Mouse (Mus musculus) left cerebral cortex, adult 11 months (tissue): ENCODE results near the gene Dcdc2a.

Experiments
- DNase-seq: peaks from one replicate; pipeline ENCODE4 v3.0.0; 2022; ENCODE audit warnings: low spot score

The Dcdc2a gene

DNA sequence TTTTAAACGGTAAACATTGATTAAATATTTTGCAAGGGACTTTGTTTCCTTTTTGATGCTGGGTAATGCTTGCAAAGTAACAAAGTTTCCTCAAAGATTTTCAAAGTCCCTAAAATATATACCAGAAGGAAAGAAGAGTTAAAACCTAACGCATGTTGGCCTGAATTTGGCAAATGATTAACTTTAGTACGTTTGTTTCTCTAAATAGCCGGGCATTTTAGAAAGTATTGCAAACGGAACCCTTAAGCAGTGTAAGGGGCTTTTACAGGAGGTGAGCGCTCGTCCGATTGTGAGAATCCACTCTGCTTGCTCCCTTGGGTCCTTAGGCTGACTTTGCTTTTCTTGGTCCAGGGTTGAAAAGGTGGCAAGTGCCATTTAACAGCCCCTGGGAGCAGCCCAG is 41.5 kb downstream of the Dcdc2a start:
- DNase-seq, result no peak

- DNase-seq, result no peak
Observed at GRCm38 (mm10) chr13:25098578-25098977, 42.8 kb downstream of the Dcdc2a start.

GRCm38 (mm10) chr13:25099508-25099907 is 43.7 kb downstream of the Dcdc2a start:
- DNase-seq, result no peak

DNA sequence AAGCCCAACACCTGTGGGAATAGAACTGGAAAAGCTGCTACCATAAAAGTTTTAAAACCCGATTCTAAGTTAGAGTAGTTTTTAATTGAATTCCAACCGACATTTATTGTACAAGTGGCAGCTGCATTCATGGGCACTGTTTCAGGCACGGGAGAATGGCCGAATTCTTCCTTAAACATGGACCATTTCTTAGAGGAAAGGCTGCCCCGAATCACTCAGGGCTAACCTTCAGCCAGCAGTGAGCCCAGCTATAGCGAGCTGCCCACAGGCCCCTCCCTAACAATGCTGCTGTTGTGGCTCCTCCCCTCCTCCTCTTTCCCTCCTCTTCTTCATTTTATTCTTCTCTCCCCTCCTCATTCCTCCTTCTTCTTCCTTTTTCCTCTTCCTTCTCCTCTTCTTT is 44.8 kb downstream of the Dcdc2a start:
- DNase-seq, result no peak

- DNase-seq, result no peak
Observed at GRCm38 (mm10) chr13:25105671-25106070, 49.9 kb downstream of the Dcdc2a start.

GRCm38 (mm10) chr13:25106740-25107139 is 50.9 kb downstream of the Dcdc2a start:
- DNase-seq, result no peak

- DNase-seq, result no peak
Observed at GRCm38 (mm10) chr13:25108353-25108752, 52.5 kb downstream of the Dcdc2a start.

- no peak for DNase-seq
Observed at GRCm38 (mm10) chr13:25110592-25111095, 54.8 kb downstream of the Dcdc2a start.

- DNase-seq, result peak; percentile 61
Observed at GRCm38 (mm10) chr13:25115429-25115881, 59.7 kb downstream of the Dcdc2a start.

DNA sequence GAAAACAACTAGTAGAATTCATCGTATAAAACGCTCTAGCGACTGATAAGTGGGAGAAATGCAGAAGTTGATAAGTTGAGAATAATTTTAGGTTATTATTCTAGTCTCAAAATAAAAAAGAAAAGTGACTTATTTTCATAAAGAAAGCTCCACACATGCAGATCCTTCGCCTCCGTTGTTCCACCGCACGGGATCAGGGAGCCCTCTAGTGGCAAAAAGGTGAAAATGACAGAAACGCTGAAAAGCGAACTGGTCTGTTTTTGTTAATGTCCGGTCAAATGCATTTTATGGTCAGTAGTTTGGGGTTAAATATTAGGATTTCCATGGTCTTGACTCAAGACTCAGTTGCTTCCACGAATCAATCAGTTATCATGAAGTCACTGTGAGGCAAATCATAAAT is 60.2 kb downstream of the Dcdc2a start:
- DNase-seq, result no peak

DNA sequence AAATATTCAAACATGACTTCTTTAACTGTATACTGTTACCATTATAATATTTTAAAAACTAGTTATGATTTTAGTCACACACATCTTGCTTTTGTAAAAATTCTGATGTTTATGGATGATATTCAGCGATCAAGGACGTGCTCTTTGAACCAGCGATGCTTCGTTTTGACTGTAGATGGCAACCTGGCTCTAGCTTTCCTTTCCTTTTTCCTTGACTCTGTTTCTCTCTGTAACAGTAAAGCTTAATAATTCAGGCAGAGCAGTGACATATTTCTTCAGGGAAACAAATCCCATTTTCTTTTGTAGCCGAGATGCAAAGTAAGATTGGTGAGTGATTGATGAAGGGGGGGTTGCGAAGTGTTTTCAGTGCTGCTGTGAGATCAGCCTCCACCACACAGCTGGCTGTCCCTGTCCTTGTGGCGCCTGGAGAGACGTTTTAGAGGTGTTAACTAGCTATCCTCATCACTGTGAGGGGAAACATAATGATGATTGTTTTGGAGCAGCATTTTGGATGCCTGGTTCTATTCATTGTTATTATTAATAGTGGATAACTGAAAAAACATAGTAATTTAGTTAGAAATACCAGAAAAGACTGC is 67.0 kb downstream of the Dcdc2a start:
- no peak for DNase-seq

- DNase-seq, result no peak
Observed at GRCm38 (mm10) chr13:25127216-25127615, 71.4 kb downstream of the Dcdc2a start.

- DNase-seq, result no peak
Observed at GRCm38 (mm10) chr13:25127806-25128205, 72.0 kb downstream of the Dcdc2a start.

DNA sequence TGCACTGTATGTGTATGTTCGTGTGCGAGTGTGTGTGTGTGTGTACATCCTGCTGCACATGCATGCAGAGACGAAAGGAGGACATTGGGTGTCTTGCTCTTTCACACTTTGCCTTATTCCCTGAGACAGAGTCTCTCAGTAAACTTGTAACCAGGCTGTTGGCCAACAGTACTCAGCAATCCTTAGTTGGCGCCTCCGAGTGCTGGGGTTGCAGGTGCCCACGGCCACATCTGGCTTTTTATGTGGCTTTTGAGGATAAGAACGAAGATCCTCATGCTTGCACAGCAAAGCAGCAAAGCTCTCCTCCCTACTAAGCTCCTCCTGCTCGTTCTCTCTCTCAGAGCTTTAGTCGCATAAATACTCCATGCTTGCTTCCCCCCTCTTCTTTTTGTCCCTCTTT is 73.0 kb downstream of the Dcdc2a start:
- DNase-seq, result no peak

GRCm38 (mm10) chr13:25143066-25143465 is 87.3 kb downstream of the Dcdc2a start:
- DNase-seq, result no peak

DNA sequence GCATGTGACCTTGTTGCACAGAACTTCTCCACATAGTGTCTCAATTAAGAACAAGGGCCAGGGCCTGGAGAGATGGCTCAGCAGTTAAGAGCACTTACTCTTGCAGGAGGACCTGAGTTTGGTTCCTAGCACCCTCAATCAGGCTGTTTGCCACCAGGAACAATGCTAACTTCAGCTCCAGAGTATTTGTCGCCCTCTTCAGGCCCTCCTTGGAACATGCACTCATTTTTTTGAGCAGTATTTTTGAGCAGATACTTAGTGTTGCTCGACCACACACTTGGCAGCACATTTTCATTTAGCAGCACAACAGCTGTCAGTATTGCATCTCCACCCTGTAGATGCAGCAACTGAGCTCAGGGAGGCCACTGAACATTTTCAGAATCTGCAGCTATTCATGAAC is 88.3 kb downstream of the Dcdc2a start:
- no peak for DNase-seq

- DNase-seq, result no peak
Observed at GRCm38 (mm10) chr13:25146232-25146631, 90.4 kb downstream of the Dcdc2a start.

GRCm38 (mm10) chr13:25150154-25150781 is 94.5 kb downstream of the Dcdc2a start:
- DNase-seq, result no peak

DNA sequence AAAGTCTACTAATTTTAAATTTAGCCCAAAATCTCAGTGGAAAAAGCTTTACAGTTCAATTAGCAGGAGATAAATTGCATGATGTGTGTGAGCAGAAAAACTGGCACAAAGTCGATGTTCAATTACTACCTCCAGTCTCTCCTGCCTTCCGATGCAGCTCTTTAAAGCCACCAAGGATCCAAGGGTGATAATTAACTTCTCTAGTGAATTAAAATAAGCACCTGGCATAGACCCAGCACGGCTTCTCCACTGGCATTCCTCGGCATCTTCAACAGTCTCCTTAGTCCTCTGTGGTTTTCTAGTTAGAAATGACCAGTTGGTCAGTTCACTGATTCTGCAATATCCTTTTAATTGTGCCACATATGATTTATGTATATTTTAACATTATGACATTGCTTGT is 95.1 kb downstream of the Dcdc2a start:
- DNase-seq, result no peak

- no peak for DNase-seq
Observed at GRCm38 (mm10) chr13:25159917-25160316, 104.1 kb downstream of the Dcdc2a start.

- no peak for DNase-seq
Observed at GRCm38 (mm10) chr13:25160804-25161203, 105.0 kb downstream of the Dcdc2a start.

DNA sequence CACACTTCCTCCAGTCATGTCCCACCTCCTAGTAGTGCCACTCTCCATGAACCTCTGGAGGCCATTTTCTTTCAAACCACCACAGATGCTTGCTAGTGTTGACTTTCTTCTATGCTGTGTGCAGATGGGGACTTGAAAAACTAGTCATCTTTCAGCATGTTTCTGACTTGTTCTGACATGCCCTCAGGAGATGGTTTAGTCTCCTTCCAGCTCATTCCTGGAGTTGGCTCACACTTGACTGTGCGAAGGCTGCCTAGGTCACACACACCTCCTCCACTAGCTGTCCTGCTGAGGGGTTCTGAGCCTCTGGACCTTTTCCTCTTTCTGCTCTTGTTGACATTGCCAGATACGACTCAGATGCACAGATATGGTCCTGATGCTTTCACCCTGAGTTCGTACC is 106.8 kb downstream of the Dcdc2a start:
- DNase-seq, result no peak

DNA sequence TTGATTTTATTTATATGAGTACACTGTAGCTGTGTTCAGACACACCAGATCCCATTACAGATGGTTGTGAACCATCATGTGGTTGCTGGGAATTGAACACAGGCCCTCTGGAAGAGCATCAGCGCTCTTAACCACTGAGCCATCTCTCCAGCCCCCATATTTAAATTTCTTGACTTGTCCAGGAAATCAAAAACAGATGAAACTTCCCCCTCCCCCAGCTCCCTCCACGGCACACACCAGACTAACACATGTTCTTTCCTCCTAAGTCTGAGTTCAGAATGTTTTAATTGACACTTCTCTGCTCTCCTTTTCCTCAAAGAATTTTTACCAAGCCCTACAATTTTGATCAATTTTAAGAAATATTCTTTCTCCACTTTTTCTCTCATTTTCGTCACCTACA is 113.1 kb downstream of the Dcdc2a start:
- no peak for DNase-seq

GRCm38 (mm10) chr13:25177835-25178234 is 122.0 kb downstream of the Dcdc2a start:
- no peak for DNase-seq
